Mouse (Mus musculus): ENCODE data around the gene Dgcr8. TPM values are rescaled to one million over a fixed set of nuclear protein-coding genes. Genes with fewer than 3 reads are reported as not detected.
A peak's percentile ranks its signal among the peaks of the same experiment; 100 is the strongest.

Gene Dgcr8
- polyA plus RNA-seq, 1 experiment: 76.2 TPM

DNA sequence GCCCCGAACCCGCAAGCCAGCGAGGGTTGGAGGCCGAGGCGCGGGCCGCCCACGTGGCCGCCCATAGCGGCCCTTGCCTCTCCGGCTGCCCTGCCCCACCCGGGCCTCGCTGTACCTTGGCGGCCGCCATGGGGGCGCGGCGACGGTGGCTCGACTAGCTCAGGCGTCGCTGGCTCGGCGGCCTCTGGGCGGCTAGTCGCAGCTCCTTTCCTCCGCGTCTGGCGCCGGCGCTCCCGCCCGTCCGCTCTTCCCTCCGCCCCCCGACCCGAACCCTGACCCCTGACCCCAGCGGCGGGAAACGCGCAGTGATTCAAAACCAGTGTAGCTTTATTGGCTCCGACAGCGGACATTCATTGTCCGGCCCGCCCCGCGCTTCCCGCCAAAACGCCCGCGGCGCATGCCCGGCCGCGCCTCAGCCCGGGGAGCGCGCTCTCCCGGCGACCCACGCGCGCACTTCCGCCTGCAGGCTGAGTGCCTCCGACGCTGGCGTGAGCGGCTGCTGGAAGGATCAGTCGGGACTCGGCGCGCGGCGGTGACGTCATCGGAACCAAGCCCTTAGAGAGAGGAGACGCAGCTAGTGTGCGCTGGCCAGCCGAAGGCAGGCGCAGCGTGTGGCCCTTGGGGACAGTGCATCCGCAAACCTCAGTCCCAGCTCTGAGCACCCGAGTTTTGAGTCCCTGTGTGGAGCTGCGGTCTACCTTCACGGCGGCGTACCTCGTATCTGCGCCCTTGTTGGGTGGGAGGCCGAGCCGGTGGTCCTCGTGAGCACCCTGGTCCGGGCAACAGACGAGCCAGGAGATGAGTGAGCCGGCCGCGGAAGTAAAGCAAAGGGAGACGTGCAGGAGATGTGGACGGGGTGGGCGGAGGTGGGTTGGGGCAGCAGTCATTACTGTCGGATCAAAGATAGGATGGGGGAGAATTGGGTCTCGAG lies 40.3 kb downstream of the Dgcr8 start, which contains the start of the genes Trmt2a and Ranbp1:
TSS of gene Trmt2a (plus strand) at position 247 of the 931 bp plus-strand sequence.
TSS of gene Ranbp1 (minus strand) at position 300 of the 931 bp plus-strand sequence.
- TF ChIP-seq POLR2A (IDR thresholded peaks at IDR 0.05; ENCODE audit: borderline replicate concordance, extremely low read depth, insufficient read depth, insufficient read length, poor library complexity, severe bottlenecking) (peak; percentile 75), CTCF (IDR thresholded peaks at IDR 0.05; ENCODE audit: borderline replicate concordance, extremely low read depth, insufficient read depth, insufficient read length) (no peak)
- peak; percentile 100 for DNase-seq (ENCODE audit: low read depth)

- peak; percentile 51 for DNase-seq (ENCODE audit: low read depth)
- TF ChIP-seq CTCF (IDR thresholded peaks at IDR 0.05; ENCODE audit: borderline replicate concordance, extremely low read depth, insufficient read depth, insufficient read length) (no peak), POLR2A (IDR thresholded peaks at IDR 0.05; ENCODE audit: borderline replicate concordance, extremely low read depth, insufficient read depth, insufficient read length, poor library complexity, severe bottlenecking) (no peak)
These were observed 41.3 kb downstream of the Dgcr8 start for GRCm38 (mm10) chr16:18247521-18248399.

GRCm38 (mm10) chr16:18241581-18241980 lies 47.5 kb downstream of the Dgcr8 start:
- TF ChIP-seq CTCF (IDR thresholded peaks at IDR 0.05; ENCODE audit: borderline replicate concordance, extremely low read depth, insufficient read depth, insufficient read length) (no peak), POLR2A (IDR thresholded peaks at IDR 0.05; ENCODE audit: borderline replicate concordance, extremely low read depth, insufficient read depth, insufficient read length, poor library complexity, severe bottlenecking) (no peak)
- no peak for DNase-seq (ENCODE audit: low read depth)

- TF ChIP-seq POLR2A (IDR thresholded peaks at IDR 0.05; ENCODE audit: borderline replicate concordance, extremely low read depth, insufficient read depth, insufficient read length, poor library complexity, severe bottlenecking) (no peak), CTCF (IDR thresholded peaks at IDR 0.05; ENCODE audit: borderline replicate concordance, extremely low read depth, insufficient read depth, insufficient read length) (no peak)
- no peak for DNase-seq (ENCODE audit: low read depth)
These were observed 52.2 kb downstream of the Dgcr8 start for GRCm38 (mm10) chr16:18236676-18237501.

GRCm38 (mm10) chr16:18235389-18236065 lies 53.5 kb downstream of the Dgcr8 start:
- peak; percentile 93 for DNase-seq (ENCODE audit: low read depth)
- TF ChIP-seq CTCF (IDR thresholded peaks at IDR 0.05; ENCODE audit: borderline replicate concordance, extremely low read depth, insufficient read depth, insufficient read length) (no peak), POLR2A (IDR thresholded peaks at IDR 0.05; ENCODE audit: borderline replicate concordance, extremely low read depth, insufficient read depth, insufficient read length, poor library complexity, severe bottlenecking) (no peak)

GRCm38 (mm10) chr16:18234671-18235388 lies 54.2 kb downstream of the Dgcr8 start, which contains the start of gene Zdhhc8:
Gene Zdhhc8, minus strand, starts transcription at chr16:18235136.
- peak; percentile 90 for DNase-seq (ENCODE audit: low read depth)
- TF ChIP-seq CTCF (IDR thresholded peaks at IDR 0.05; ENCODE audit: borderline replicate concordance, extremely low read depth, insufficient read depth, insufficient read length): no peak
- peak; percentile 48 for TF ChIP-seq POLR2A (IDR thresholded peaks at IDR 0.05; ENCODE audit: borderline replicate concordance, extremely low read depth, insufficient read depth, insufficient read length, poor library complexity, severe bottlenecking)

- TF ChIP-seq POLR2A (IDR thresholded peaks at IDR 0.05; ENCODE audit: borderline replicate concordance, extremely low read depth, insufficient read depth, insufficient read length, poor library complexity, severe bottlenecking) (no peak), CTCF (IDR thresholded peaks at IDR 0.05; ENCODE audit: borderline replicate concordance, extremely low read depth, insufficient read depth, insufficient read length) (no peak)
- DNase-seq (ENCODE audit: low read depth): peak; percentile 32
These were observed 55.0 kb downstream of the Dgcr8 start for GRCm38 (mm10) chr16:18233919-18234670.

- no peak for TF ChIP-seq POLR2A (IDR thresholded peaks at IDR 0.05; ENCODE audit: borderline replicate concordance, extremely low read depth, insufficient read depth, insufficient read length, poor library complexity, severe bottlenecking)
- no peak for TF ChIP-seq CTCF (IDR thresholded peaks at IDR 0.05; ENCODE audit: borderline replicate concordance, extremely low read depth, insufficient read depth, insufficient read length)
- no peak for DNase-seq (ENCODE audit: low read depth)
These were observed 55.6 kb downstream of the Dgcr8 start for GRCm38 (mm10) chr16:18233451-18233850.

- DNase-seq (ENCODE audit: low read depth): no peak
- TF ChIP-seq CTCF (IDR thresholded peaks at IDR 0.05; ENCODE audit: borderline replicate concordance, extremely low read depth, insufficient read depth, insufficient read length) (no peak), POLR2A (IDR thresholded peaks at IDR 0.05; ENCODE audit: borderline replicate concordance, extremely low read depth, insufficient read depth, insufficient read length, poor library complexity, severe bottlenecking) (no peak)
These were observed 57.6 kb downstream of the Dgcr8 start for GRCm38 (mm10) chr16:18231451-18231850.

All from brain, embryonic 14.5 days (tissue).